Comparison of ENCODE assay signal across 23 mouse cellular contexts in genomic region chr1:134650816-134651215, GRCm38 (mm10). TPM values are rescaled to one million over a fixed set of nuclear protein-coding genes. Genes with fewer than 3 reads are reported as not detected.
DNase-seq lines count a peak whose midpoint lies in the region; ATAC-seq and TF ChIP-seq lines count a peak whose summit lies in the region.
"Had no signal": no experiment of that assay in that cellular context is flagged by ENCODE, and none has a peak within 500 bp of the region (broad histone marks: within the 10 kb centered on the region; RNA-seq: fewer than 3 reads in every experiment).

No protein-coding gene starts in this region.

- no peak for TF ChIP-seq POLR2A in cerebellum, adult 2 months (IDR thresholded peaks at IDR 0.05; ENCODE audit: borderline replicate concordance, insufficient read depth, low read length)

- peaks cover 27% of the 10 kb centered on the region for H3K27me3 ChIP-seq in kidney, embryonic 16.5 days (ENCODE audit: insufficient read depth, low read length)
- no peaks in the 10 kb centered on the region for H3K27me3 ChIP-seq in cerebellum, adult 2 months (ENCODE audit: control insufficient read depth, insufficient read depth, low read length)

- H3K4me1 ChIP-seq in kidney, embryonic 16.5 days (ENCODE audit: insufficient read depth, low read length), result peaks cover 35% of the 10 kb centered on the region
- H3K4me1 ChIP-seq in cerebellum, adult 2 months (ENCODE audit: control insufficient read depth, insufficient read depth, low read length), result peaks cover 44% of the 10 kb centered on the region

- H3K4me2 ChIP-seq in kidney, embryonic 16.5 days (replicated peaks; ENCODE audit: low read depth, low read length), result peak overlapping the region; percentile 43
- H3K4me2 ChIP-seq: forebrain, embryonic 12.5 days; heart, embryonic 12.5 days; midbrain, embryonic 15.5 days had no signal

- peak; percentile 79 for DNase-seq in cerebellum, adult 11-12 months
- DNase-seq in kidney, postnatal 14 days, result no peak
- peak; percentile 64 to 84 for DNase-seq in cerebellum, adult 2 months
- peak; percentile 62 to 63 for DNase-seq in cerebellum, postnatal 36 days
- no peak for DNase-seq in layer of hippocampus, adult 9-10 months (ENCODE audit: low spot score)
- DNase-seq: adrenal gland, adult 2 months; gastrocnemius, postnatal 25 days; heart, adult 18-20 months; heart, postnatal 10 days; kidney, postnatal 10 days; liver; right cerebral cortex, postnatal 14 days; spleen, adult 18-20 months had no signal

- no peaks in the 10 kb centered on the region for H3K36me3 ChIP-seq in kidney, embryonic 16.5 days (ENCODE audit: insufficient read depth, low read length)
- H3K36me3 ChIP-seq: embryonic facial prominence, embryonic 13.5 days; forebrain, embryonic 12.5 days; heart, embryonic 12.5 days; hindbrain, embryonic 10.5 days; limb, embryonic 10.5 days; midbrain, embryonic 15.5 days had no signal

- 71% methylated on average over 5 of the region's 5 CpGs for WGBS in kidney, embryonic 16.5 days
- 11% methylated on average over 5 of the region's 5 CpGs for WGBS in cerebellum, adult 2 months

- no peak overlapping the region for H3K9ac ChIP-seq in kidney, embryonic 16.5 days (replicated peaks; ENCODE audit: low read length)
- H3K9ac ChIP-seq: embryonic facial prominence, embryonic 13.5 days; midbrain, embryonic 15.5 days had no signal

- H3K4me3 ChIP-seq in kidney, embryonic 16.5 days (ENCODE audit: low read length), result no peak overlapping the region
- no peak overlapping the region for H3K4me3 ChIP-seq in cerebellum, adult 2 months (replicated peaks; ENCODE audit: insufficient read depth, low read depth, low read length)
- H3K4me3 ChIP-seq: embryonic facial prominence, embryonic 13.5 days; erythroblast, embryonic 14.5 days; forebrain, embryonic 12.5 days; heart, embryonic 12.5 days; hindbrain, embryonic 10.5 days; limb, embryonic 10.5 days; midbrain, embryonic 15.5 days had no signal

- no peak for TF ChIP-seq CTCF in cerebellum, adult 2 months (IDR thresholded peaks at IDR 0.05; ENCODE audit: borderline replicate concordance, insufficient read depth, low read depth, low read length)

- H3K27ac ChIP-seq in kidney, embryonic 16.5 days (ENCODE audit: low read length), result peak overlapping the region; percentile 82; the same call in 1 of the 2 replicates
- H3K27ac ChIP-seq in cerebellum, adult 2 months (ENCODE audit: insufficient read depth, low read length), result peak overlapping the region; percentile 55
- H3K27ac ChIP-seq: embryonic facial prominence, embryonic 13.5 days; forebrain, embryonic 12.5 days; hindbrain, embryonic 10.5 days; limb, embryonic 10.5 days; midbrain, embryonic 15.5 days had no signal

- ATAC-seq in cerebellum, adult (ENCODE audit: insufficient number of reproducible peaks, low FRiP score, low TSS enrichment), result no peak
- ATAC-seq in kidney, embryonic 16.5 days (ENCODE audit: low FRiP score, low TSS enrichment), result no peak
- ATAC-seq in inflammation-experienced regulatory T-cells, adult 6 months, result no peak
- ATAC-seq: midbrain, embryonic 15.5 days had no signal

- no peaks in the 10 kb centered on the region for H3K9me3 ChIP-seq in kidney, embryonic 16.5 days (ENCODE audit: low read length)
- H3K9me3 ChIP-seq: embryonic facial prominence, embryonic 13.5 days; forebrain, embryonic 12.5 days; heart, embryonic 12.5 days; hindbrain, embryonic 10.5 days; limb, embryonic 10.5 days; midbrain, embryonic 15.5 days had no signal

RNA-seq across cellular contexts. Expression of gene Syt2, which starts 4.3 kb away (rescaled TPM):
- 1.3 and 1.6 TPM in 2 replicates for polyA plus RNA-seq in kidney, embryonic 16.5 days (2015; fragmentation: Nextera tagmentation; extraction: Ambion mirVana)
- polyA plus RNA-seq in cerebellum, adult 2 months (2012; rRNA removed), result 305 and 318 TPM in 2 replicates
- polyA plus RNA-seq in inflammation-experienced regulatory T-cells, adult 6 months (2017; shearing (Covaris generic)), result under 1 TPM; 0.10 to 0.44 (median 0.11) TPM

Comparison
In these comparisons a context has a peak if more than half of its experiments do, and no peak if none do; other contexts are left out.
1. DNase-seq: peak in cerebellum, adult 11-12 months (single experiment), cerebellum, adult 2 months (2 of 2) and cerebellum, postnatal 36 days (2 of 2); none in kidney, postnatal 14 days (single experiment) and layer of hippocampus, adult 9-10 months (single experiment).
2. RNA of gene Syt2, which starts 4.3 kb away (polyA plus RNA-seq): 305 to 318 TPM in cerebellum, adult 2 months; 1.3 to 1.6 TPM in kidney, embryonic 16.5 days and 0.10 to 0.44 TPM in inflammation-experienced regulatory T-cells, adult 6 months; every median in the first group is over 100 times any median in the second.